Mouse (Mus musculus): ENCODE measurements around the gene Moxd1.

The Moxd1 gene

DNA sequence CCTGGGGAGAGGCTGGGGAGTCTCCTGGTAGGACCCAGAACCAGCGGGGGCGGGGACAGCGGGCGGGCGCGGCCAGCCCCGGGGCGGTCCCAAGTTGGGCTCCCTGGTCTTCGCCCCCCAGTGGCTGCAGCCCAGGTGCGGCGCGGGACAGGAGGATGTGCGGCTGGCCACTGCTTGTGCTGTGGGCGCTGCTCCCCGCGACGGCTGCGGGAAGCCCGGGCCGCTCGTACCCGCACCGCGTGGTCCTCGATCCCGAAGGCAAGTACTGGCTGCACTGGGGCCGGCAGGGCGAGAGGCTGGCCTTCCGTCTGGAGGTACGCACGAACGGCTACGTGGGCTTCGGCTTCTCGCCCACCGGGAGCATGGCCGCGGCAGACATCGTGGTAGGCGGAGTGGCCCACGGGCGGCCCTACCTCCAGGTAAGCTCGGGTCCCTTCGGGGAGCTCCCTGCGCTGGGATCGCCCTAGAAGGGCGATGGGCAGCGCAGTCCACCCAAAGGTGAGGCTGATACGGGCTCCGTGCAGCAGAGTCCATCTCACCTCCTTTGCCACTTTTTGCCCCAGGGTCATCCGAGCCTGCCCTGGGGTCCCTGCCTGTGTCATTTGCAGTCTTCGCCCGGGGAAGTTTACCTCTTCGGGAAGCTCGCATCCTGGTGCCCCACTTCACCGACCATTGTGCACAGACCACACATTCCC, at the start of gene Moxd1:
Gene Moxd1 (plus strand): TSS at position 69 of the 695 bp plus-strand sequence.
- no peak for DNase-seq (ENCODE audit: low spot score)

DNA sequence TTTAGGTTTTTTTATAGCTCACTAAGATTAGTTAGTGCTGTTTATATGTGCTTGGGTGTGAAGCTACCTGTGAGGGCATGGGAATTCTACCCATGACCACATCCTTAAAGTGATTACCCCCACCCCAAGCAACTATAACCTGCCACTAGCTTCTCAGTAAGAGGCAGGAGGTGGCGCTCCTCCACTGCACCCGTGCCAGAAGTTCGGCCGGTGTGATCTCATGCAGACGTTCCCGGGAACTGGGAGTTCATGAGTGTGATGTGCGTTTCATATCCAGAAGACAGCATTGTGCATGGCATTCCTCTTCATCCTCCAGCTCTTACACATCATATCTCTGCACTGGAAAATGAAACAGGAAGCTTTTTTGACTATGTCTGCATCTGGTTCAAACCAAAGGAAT, 32.9 kb upstream of the Moxd1 start:
- DNase-seq (ENCODE audit: low spot score), result no peak

DNA sequence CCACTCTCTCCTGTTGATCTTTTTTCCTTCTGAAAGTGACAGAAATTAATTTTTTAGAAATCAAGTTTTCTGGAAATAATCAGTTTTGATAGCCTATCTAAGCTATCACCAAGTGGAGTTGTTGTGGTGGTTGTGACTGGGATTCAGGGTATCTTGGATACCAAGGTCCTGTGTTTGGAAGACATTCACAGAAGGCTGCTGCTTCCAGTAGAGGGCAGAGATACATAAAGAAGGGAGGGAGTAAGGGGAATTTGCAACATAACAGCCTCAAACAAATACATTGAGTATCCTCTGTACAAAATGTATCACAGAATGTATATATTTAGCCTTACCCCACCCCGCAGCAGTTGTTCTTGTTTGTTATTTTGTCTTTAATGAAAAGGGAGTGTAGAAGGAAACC, 31.3 kb upstream of the Moxd1 start:
- no peak for DNase-seq (ENCODE audit: low spot score)

DNA sequence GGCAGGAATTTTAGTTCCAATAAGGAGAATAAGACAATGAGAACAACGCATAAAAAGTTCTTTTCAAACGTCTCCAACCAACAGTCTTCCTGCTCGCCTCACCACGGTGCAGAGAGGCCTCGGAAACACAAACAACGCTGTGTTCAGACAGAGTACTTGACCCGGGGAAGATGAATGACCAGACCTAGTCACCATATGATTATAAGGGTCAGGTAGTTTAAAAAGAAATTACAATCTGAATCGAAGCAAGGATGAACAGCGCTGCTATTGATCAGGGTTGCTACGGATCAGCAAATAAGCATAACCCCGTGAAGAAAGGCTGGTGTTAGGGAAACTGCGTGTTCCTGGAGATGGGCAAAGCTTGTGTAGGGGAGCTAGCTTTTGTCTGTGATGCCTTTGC, 24.0 kb upstream of the Moxd1 start:
- DNase-seq (ENCODE audit: low spot score), result no peak

DNA sequence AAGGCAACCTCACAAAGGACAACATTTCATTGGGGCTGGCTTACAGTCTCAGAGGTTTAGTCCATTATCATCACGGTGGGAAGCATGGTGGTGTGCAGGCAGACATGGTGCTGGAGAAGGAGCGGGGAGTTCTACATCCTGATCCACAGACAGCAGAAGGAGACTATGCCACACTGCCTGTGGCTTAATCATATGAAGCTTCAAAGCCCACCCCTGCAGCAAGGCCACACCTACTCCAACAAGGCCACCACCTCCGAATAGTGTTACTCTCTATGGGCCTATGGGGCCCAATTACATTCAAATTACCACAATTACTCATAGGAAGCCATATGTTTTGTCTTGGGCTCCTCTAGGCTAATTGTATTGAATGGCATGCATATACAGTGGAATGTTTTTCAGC, 23.2 kb upstream of the Moxd1 start:
- no peak for DNase-seq (ENCODE audit: low spot score)

DNA sequence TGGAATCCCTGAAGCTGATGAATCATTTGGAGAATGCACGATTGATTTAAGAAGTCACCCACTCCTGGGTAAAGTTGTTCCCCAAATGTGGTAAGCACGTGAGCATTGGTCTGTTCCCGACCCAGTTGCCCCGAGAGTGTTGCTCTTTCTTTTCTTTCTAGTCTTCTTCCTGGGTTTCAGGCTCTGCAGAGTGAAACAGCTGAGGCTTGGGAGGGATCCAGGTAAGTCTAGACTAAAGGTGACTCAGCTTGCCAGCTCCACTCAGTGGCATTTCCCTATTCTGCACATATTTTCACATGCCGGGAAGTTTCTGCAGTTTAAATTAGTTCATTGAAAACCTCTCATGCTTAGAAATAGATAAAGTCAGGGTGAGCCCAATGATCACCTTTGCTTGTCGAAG, 13.2 kb upstream of the Moxd1 start:
- DNase-seq (ENCODE audit: low spot score), result no peak

DNA sequence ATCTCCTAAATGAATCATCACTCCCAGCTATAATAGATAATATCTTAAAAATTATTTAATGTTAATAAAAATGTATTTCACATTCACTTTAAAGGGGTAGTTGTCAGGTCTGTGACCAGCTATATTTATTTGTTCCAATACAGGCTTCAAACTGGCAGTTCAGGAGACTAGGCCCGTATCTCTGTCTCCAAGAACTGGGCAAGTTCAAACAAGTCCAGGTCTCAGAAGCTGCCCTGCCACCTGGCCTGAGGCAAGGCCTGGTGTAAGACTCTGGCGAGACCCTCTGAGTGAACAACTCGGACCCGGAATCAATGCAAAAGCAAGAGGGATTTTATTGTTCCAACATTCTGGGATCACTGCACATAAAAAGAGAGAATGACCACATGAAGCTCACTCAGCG, 10.0 kb upstream of the Moxd1 start:
- DNase-seq (ENCODE audit: low spot score), result no peak

DNA sequence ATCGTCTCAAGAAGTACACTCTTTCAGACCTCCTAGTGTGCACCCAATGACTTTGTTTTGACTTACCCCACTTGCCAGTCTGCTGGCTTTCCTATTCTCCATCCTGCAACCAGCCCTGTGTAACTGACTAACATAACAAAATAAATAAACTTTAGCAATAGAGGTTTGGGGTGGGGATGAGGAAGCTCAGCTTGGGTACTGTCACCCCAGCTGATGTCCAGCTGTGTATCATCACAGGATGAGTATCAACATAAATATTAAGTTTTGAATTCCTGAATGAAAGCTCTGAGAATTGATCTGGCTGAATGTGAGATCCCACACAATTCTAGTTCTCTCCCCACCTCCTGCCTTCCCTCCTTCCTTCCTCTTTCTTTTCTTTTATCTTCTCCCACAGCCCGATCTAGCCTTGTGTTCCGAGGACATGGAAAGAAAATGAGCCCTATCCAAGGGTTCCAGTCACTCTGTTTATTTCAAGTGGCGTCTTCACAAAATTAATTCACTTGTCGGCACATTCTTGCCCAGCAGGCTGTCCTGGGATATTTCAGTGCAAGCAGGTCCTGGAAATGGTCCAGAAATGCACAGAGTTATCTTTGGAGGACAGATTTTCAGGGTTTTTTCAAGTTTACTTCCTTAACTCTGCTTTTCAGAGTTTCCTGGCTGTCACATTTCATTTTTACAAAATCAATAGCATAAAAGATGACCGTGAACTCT, 5.6 kb upstream of the Moxd1 start:
- no peak for DNase-seq (ENCODE audit: low spot score)

DNA sequence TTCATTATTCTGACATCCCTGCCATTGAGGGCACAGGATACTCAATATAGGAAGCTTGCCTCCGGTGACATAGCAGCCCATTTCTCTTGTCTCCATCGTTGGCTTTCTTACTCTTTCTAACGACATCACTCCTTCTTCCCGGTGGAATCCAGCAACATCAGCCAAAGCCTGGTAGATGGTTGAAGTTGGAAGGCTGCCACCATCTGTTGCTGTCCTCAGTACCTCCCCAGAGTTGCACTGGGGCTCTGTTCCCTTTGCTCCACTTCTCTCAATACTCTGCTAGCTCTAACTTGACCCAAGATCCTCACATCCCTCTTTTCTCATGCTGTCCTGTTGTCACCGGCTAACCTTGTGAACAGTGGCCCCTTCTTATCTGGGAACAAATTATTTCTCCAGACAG, 2.4 kb upstream of the Moxd1 start:
- DNase-seq (ENCODE audit: low spot score), result no peak

DNA sequence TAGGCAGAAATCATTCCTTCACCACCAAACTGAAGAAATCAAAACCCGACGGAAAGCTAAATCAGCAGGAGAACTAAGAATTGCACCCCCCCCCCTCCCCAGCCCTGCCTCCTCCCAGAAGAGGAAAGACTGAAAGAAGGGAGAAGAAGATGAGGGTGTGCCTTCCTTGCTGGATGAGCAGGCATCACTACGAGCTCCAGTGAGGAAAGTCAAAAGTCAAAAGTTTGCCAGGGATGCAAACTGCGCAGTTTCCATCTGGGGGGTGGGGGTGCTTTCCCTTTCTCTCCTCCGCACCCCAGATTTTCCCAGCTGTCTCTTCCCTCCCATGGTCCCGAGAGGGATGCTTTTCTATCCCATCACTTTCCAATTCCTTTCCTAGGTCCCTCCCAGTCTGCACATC, 406 bp upstream of the Moxd1 start:
- no peak for DNase-seq (ENCODE audit: low spot score)

DNA sequence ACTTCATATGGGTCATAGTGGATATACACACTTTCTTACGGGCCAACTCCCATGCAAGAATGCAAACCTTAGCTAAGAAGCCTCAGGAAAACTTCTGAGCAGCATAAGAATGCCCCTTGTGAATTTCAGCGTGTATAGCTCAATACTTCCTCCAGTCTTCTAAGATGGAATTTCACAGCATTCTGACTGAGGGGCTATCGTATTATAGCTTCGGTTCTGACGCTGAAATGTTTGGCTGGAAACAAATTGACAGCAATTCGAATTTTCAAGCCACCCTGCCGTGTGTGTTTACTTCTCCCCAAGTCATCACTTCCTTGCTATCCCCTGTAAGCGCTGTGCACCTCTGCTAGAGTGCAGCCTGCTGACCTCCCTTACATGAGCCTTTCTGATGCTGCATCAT, 1.3 kb downstream of the Moxd1 start:
- no peak for DNase-seq (ENCODE audit: low spot score)

DNA sequence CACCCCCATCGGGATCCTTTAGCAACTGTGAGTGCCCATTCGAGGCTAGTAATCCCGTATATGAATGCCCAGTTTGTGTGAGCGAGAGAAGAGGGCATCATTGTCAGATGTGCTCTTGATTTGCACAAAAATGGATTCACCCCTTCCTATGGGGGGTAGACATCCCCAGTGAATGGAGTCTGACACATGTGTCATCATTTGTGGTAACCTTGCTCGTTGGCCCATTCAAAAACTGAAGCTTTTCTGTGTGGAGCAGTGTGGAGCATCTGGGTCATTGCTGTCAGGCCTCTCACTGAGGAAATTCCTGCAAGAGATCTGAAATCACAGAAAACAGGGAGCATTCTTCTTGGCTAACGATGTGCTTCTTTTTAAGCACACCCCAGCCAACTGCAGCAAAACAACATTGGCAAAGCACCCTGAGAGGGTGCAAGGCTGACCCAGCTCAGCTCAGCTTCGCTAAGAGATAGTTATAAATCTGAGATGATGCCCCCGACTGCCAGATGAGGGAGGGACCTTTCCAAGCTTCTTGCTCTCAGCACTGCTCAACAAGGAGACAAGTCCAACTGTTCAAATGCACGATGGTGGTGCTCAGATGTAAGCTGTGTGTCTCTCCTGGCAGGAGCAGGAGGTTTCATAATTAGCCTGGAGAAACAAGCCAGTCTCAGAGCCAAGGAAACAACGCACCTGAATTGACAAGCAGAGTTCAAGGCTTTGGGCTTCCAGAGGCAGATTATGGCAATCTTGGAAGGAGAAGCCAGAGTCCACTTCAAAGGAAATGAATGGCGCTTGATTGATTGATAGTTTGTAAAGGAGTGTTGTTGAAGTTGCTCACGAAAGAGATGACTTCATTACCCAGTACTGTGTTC, 5.2 kb downstream of the Moxd1 start:
- DNase-seq (ENCODE audit: low spot score), result no peak

DNA sequence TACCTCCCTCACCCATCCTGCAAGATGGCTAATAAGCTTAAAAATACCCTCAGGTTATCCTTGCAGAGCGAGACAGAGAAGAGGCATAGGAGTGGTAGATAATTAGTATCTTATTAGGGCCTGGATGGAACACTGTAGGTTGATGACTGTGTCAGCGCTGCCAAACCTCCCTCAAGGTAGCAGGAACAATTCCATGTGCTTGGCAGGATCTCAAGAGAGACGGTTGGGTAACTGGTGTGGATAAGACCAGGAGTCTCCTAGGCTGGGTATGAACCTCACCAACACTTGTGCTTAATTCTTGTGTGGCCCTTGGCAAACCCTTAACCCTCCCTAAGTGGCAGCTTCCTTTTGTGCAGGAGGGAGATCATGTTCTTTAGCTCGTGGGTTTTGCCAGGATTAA, 9.0 kb downstream of the Moxd1 start:
- no peak for DNase-seq (ENCODE audit: low spot score)

DNA sequence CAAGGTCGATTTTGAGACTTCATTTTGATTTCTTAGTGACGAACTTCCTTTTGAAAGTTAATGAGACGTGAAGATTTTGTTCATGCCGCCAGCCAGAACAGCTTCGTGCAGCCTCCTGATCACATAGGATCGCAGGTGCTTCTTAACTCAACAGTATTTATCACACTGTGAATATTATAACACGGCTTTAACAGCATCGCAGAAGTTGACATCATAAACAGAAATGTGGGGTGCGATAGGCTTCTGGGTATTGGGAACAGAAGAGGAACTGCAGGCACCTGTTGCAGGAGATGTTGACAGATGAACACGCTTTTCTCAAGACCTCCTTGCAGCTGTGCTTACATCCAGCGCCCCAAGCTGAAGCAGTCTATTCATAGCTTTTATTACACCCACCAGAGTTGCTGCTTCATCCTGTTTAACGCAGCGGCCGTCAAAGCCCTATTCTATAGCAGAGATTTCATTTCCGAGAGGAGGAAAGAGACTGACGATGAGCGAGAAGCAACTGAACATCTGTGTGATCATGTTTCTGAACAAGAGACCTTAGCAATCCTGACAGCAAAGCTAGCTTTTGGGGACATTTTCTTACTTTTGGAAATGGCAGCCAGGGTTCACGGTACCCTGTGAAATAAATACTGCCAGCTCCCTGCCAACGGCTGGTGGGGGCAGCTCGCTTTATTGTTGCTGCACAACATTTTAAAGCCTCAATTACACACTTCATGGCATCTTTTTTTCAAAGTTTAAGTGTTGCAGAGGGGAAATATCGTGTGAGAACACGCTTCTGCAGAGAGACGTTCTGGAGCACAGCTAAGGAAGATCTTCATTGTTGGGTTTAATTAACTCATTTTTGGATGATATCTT, 12.3 kb downstream of the Moxd1 start:
- no peak for DNase-seq (ENCODE audit: low spot score)

DNA sequence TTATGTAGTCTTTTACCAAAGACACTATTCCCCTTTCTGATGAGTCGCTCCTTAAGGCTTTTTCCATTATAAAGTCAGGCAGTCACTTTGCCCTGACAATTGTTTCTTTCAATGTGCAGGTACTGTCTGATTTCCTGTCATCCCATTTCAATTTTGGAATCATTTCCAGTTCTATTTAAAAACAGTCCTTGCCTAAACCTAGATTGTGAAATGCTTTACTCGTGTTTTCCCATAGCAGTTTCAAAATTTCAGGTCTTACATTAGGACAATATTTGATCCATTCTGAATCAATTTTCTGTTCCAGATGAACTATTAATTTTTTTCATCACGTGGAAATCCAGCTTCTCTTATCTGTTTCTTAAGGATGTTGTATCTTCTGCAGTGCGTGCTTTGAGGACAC, 23.5 kb downstream of the Moxd1 start:
- DNase-seq (ENCODE audit: low spot score), result no peak

DNA sequence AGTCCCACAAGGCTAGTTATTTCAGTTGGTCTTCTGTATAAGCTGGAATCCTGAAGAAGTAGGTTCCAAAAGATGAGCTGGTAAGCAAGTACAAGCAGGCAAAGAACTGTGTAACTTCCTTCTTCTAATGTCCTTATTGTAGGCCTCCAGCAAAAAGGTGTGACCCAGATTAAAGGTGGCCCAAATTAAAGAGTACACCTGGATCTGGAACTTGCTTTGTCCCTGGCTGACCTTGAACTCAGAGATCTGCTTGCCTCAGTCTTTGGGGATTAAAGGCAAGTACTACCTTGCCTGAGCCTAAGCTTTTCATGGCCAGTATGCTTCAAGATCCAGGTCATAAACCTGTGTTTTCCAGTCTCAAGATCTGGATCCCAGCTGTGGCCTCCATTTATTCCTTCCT, 24.8 kb downstream of the Moxd1 start:
- DNase-seq (ENCODE audit: low spot score), result no peak

DNA sequence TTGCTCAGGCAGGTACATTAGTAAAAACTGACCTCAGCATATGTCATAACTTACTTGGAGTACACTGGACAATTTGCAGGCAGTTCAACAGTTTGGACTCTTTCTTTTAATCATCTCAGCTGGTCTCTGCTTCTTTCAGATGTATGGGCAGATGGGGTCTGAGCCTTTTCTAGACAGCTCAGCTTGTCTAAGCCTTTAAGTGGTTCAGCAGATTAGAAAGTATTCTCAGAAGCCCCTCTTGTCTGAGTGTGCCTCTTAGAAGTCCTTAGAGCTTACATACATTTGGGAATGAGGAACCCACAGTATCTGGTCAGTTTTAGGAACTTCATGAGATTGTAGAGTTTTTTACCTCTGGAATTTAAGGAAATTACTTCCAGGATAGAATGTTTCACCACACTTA, 28.3 kb downstream of the Moxd1 start:
- no peak for DNase-seq (ENCODE audit: low spot score)

DNA sequence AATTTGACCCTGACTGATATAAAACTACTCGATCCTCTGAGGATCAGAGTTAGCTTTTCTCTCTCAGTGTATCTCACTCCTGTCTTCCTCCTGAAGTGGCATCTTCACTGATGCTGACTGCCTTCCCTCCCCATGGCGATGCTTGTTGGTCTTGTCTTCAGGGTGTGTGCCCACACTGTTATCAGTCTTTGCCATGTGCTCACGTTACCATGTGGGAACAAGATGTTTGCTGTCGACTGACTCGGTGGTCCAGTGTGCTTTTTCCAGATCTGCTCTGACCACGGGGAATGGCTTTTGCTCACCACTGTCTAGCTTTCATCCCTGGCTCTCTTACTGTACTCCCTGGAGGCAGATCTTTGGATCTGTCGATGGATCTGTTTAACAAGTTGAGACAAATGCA, 34.8 kb downstream of the Moxd1 start:
- DNase-seq (ENCODE audit: low spot score), result no peak

DNA sequence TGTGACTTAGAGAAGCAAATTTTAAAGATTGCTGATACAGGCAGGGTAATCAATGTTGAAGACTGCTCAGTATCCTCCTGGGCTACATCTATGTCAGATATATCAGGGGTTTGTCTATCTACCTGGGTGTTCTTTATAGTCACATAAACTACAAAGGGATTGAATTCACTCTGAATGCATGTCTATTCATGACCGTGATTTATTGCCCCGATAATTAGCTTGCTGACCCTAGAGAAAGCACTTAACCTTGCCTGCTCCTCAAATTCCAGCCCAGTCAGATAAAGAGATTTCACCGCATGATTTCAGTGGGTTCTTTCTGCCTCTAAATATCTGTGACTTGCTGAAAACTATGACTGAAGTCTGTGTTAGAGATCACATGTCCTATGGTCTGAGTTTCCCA, 35.6 kb downstream of the Moxd1 start:
- DNase-seq (ENCODE audit: low spot score), result no peak

DNA sequence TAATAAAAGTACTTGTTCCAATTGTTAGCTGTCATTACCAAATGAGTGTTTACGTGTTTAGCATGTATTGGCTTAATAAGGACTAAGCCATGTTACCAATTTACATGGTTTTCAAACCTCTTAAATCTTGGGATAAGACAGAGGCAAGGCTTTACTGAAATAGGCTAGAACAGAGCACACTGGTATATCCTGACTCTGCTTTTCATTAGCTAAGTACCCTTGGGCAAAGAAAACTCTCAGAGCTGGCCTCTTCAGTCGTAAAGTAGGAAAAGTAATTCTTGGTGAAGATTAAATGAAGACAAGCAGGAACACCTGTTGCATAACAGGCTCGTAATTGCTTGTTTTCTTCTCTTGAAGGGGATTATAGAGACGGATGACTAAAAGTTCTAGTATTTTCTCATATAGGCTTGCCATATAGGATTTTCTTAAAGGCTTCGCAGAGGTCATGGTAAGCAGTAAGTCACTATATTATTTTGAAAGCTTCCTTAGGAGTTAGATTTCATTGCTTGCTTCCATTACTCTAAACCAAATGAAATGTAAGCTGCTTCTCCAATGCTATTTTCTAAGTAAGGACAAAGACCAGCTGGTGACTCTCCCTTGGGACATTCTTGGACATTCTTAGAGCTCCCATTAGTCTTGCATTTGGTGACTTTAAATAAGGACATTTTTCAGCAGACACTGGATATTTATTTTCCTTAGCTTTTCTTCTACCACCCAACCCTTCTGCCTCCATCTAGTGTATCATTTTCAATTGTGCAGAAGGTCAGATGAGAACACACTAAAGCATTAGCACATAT, 36.7 kb downstream of the Moxd1 start:
- no peak for DNase-seq (ENCODE audit: low spot score)

DNA sequence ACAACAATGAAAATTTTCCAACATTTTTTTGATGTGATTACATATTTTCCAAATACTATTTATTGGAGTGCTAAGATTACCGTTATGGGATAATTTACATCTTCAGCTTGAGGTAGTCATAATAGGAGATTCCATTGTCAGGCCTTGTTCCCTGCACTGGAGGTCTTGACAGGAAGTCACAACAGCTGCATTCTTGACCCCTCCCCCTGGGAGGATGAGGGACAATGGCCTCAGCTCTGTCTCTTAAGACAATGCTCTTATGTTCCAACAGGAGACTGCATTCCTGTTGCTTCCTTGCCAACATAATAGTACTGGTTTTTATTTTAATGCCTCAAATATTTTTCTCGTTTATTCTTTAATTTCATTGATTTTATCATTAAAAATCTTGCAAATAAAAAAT, 44.2 kb downstream of the Moxd1 start:
- DNase-seq (ENCODE audit: low spot score), result no peak
